Mouse (Mus musculus) hindbrain, embryonic 14.5 days (tissue): ENCODE measurements around the gene Trim9. TPM values are rescaled to one million over a fixed set of nuclear protein-coding genes. Genes with fewer than 3 reads are reported as not detected.

Source experiments
- ATAC-seq: fragments of 200-750 bp; cut with Nextera tagmentation; 2 replicates; pipeline ENCODE4 v1.8.0; 2017; ENCODE audit warnings: moderate number of reproducible peaks, mild to moderate bottlenecking, moderate TSS enrichment, moderate library complexity; ENCODE audit not compliant: low FRiP score
- DNase-seq: peaks from one replicate; pipeline ENCODE4 v3.0.0-alpha.2; 2015; ENCODE audit warnings: low spot score
- H3K27ac ChIP-seq: fragments of 300-500 bp; sonication (generic); 2 replicates; pipeline ENCODE4 v1.5.1; 2014; ENCODE audit warnings: mild to moderate bottlenecking, moderate library complexity
- H3K27me3 ChIP-seq: fragments of 300-500 bp; sonication (generic); 2 replicates; pipeline ENCODE4 v1.6.1; 2014; ENCODE audit warnings: mild to moderate bottlenecking, low read length, mixed read lengths; ENCODE audit not compliant: control insufficient read depth, insufficient read depth
- H3K36me3 ChIP-seq: fragments of 300-500 bp; sonication (generic); replicated peaks from 2 replicates; pipeline ENCODE4 v1.6.1; 2014; ENCODE audit not compliant: control insufficient read depth, insufficient read depth
- H3K4me1 ChIP-seq: fragments of 300-500 bp; sonication (generic); replicated peaks from 2 replicates; pipeline ENCODE4 v1.6.1; 2014; ENCODE audit warnings: antibody characterized with exemption, low read length, mixed read lengths; ENCODE audit not compliant: control insufficient read depth, insufficient read depth
- H3K4me2 ChIP-seq: fragments of 300-500 bp; sonication (generic); replicated peaks from 2 replicates; pipeline ENCODE4 v1.6.1; 2014; ENCODE audit warnings: mild to moderate bottlenecking, moderate library complexity
- H3K4me3 ChIP-seq: fragments of 300-500 bp; sonication (generic); replicated peaks from 2 replicates; pipeline ENCODE4 v1.5.1; 2014; ENCODE audit warnings: mild to moderate bottlenecking, low read length
- H3K9ac ChIP-seq: fragments of 300-500 bp; sonication (generic); 2 replicates; pipeline ENCODE4 v1.6.1; 2014
- H3K9me3 ChIP-seq: fragments of 300-500 bp; sonication (generic); 2 replicates; pipeline ENCODE4 v1.6.1; 2016; ENCODE audit warnings: low read length; ENCODE audit not compliant: control insufficient read depth
- WGBS: fragments of 180-500 bp; shearing (Covaris S2); extraction: QIAGEN DNeasy Blood & Tissue Kit; methylation state at CpG from one replicate; pipeline ENCODE4 v1.1.7; 2014; 5-methylcytosine and 5-hydroxymethylcytosine counted together
- polyA plus RNA-seq: library from polyadenylated mRNA; unstranded; fragments of >200 nt; fragmentation: Nextera tagmentation; extraction: Ambion mirVana; gene quantifications from 2 replicates; pipeline ENCODE4 v1.2.1, GENCODE M21; 2014

The Trim9 gene
- polyA plus RNA-seq, 1 experiment from 2014 or later = 77.8 TPM

DNA sequence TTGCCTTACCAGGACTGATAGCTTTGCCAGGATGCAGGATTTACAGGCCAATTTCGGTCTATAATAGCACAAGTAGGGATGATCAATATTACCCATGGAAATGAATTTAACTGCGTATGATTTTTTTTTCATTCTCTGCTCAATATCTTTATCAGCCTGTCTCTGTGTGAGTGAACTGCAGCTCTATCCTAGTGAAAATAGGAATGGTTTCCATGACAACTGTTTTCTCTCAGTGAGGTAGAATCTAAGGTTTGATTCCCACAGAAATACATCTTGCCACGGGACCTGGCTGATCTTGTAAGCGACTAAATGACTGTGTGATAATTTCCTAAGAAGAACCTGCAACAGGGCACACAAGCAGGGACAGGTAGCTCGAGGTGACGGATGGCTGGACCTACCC is 43.4 kb downstream of the Trim9 start:
- Histone ChIP-seq H3K4me2 (no peak overlapping the region), H3K9ac (no peak overlapping the region), H3K27ac (peak overlapping the region; percentile 58), H3K27me3 (no peaks in the 10 kb centered on the region), H3K9me3 (no peaks in the 10 kb centered on the region), H3K36me3 (no peaks in the 10 kb centered on the region), H3K4me3 (no peak overlapping the region), H3K4me1 (peaks cover 30% of the 10 kb centered on the region; the same call in 1 of the 2 replicates)
- WGBS = 51% methylated on average over 6 of the region's 6 CpGs
- DNase-seq (peak; percentile 51), ATAC-seq (peak; percentile 37; the same call in 1 of the 2 replicates)

DNA sequence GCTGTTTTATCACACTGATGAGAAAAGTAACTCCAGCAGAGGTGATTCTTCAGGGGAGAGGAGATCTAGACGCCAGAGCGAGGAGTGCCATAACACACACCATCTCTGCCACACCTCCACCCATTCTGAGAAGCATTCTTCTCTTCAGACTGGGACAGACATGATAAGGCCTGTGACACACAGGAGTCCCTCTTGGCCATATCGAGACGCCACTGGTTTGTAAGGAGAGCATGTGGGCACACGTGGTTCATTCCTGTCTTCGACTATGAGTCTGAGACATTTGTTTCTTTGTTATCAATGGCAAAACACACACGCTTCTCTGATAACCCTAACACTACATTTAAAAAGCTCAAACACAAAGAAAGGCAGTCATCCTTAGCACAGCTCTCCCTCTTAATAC is 43.9 kb downstream of the Trim9 start:
- no peak overlapping the region for H3K4me2 ChIP-seq
- H3K9me3 ChIP-seq = no peaks in the 10 kb centered on the region
- H3K9ac ChIP-seq = no peak overlapping the region
- H3K4me1 ChIP-seq = peaks cover 30% of the 10 kb centered on the region; the same call in 1 of the 2 replicates
- no peak for DNase-seq
- WGBS = 79% methylated on average over 7 of the region's 7 CpGs
- peak overlapping the region; percentile 58 for H3K27ac ChIP-seq
- ATAC-seq = no peak
- no peaks in the 10 kb centered on the region for H3K27me3 ChIP-seq
- H3K36me3 ChIP-seq = no peaks in the 10 kb centered on the region
- no peak overlapping the region for H3K4me3 ChIP-seq

DNA sequence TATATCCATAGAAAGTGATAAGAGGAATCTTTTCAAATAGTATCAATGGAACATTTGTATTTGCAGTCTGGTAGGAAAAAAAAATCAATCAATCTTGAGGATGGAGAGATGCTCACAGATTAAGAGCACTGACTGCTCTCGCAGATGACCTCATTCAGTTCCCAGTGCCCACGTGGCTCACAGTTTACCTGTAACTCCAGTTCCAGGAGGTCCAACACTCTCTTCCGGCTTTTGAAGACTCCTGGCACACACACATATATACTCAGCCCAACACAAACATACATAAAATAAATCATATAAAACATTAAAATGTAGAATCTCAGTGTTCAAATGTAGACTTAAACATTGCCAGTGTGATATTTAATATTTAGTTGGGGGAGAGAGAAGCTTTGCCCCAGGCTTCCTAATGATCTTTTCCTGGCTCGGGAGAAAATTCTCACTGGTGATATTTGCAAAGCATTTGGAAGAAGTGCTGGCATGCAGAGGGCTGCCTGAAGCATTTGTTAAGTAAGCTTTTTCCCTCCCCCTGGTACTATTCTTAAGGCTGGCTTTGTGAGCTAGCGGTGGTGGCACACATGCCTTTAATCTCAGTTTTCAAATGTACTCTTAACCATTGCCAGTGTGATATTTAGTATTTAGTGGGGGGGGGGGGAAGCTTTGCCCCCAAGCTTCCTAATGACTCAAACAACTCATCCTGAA is 45.2 kb downstream of the Trim9 start:
- peaks cover 30% of the 10 kb centered on the region; the same call in 1 of the 2 replicates for H3K4me1 ChIP-seq
- no peak for ATAC-seq
- WGBS = 71% methylated on average over 5 of the region's 5 CpGs

DNA sequence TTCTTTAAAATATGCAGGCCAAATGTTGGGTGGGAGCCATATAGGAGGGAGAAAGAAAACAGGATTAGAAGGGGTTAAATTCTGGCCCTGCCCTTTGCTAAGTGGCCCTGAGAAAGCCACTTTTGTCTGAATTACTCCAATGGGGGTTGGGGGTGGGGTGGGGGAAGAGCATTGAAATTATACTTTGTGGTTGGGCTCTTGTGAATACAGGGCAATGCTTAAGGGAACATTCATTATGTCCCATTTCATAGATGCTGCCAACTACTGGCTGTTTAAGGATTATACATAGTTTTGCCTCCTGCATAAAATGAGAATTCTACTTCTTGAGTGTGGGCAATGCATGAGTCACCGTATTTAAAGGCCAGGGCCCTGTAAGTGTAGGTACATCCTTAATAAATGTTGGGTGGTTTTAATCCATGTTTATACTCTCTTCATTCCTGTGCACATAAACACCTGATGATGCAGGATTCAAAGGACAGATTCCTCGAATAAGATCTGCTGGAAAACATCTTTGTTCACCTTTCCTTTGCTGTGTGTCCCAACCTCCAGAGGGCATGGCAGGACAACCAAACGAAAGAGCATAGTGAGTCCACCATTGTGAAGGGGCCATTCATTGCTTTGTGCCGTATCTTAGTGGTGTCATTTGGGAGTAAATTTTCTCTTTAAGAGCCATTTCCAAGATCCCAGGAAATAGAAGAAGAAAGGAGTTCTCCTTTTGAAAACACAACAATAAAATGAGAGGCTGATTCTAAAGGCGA is 53.3 kb downstream of the Trim9 start:
- peaks cover 5% of the 10 kb centered on the region for H3K9me3 ChIP-seq
- H3K36me3 ChIP-seq = peaks cover 14% of the 10 kb centered on the region
- DNase-seq = no peak
- ATAC-seq = peak; percentile 58; the same call in 1 of the 2 replicates
- H3K4me3 ChIP-seq = no peak overlapping the region
- H3K4me2 ChIP-seq = no peak overlapping the region
- no peaks in the 10 kb centered on the region for H3K4me1 ChIP-seq
- no peak overlapping the region for H3K9ac ChIP-seq
- 47% methylated on average over 5 of the region's 5 CpGs for WGBS
- no peak overlapping the region for H3K27ac ChIP-seq
- H3K27me3 ChIP-seq = no peaks in the 10 kb centered on the region

More for the DNA sequence above, 45.2 kb downstream of the Trim9 start:
- Histone ChIP-seq H3K9ac (no peak overlapping the region), H3K4me2 (no peak overlapping the region), H3K9me3 (peaks cover 5% of the 10 kb centered on the region), H3K4me3 (no peak overlapping the region), H3K36me3 (no peaks in the 10 kb centered on the region), H3K27ac (no peak overlapping the region), H3K27me3 (no peaks in the 10 kb centered on the region)
- DNase-seq = no peak

DNA sequence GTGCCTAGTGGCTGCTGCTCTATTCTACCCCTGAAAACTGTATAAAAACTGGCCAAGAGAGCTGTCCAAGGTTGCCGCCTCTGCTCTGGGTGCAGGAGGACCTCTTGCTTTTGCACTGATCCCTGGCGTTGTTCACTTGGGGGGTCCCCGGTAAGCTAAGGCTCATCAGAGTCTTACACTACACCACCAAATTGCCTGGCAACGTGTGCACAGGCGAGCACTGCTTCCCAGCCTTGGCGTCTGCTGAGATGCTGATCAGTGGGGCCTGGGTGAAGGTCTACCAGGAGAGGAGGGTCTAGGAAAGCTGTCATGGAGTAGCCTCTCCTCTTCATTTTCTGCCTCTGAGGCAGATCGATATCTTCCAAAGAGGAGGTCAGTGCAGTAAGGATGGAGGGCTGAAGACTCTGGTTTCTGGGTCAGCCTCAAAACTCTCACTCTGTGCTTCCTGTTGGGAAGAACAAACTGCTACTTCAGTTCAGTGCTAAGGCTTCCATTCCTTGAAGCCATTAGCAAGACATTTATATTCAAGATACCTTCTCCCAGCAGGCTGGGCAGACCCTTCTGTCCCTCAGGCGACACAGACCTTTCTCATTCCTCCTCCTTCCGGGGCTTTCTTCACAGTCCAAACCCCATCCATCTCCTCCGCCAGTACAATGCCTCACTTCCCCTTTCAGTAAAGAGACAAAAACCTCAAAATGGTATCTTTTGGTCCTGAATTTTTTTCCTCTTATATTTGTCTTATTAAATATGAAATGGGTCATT is 54.1 kb downstream of the Trim9 start:
- Histone ChIP-seq H3K9ac (no peak overlapping the region), H3K4me3 (no peak overlapping the region), H3K36me3 (peaks cover 21% of the 10 kb centered on the region), H3K27me3 (no peaks in the 10 kb centered on the region), H3K27ac (peak overlapping the region; percentile 51; the same call in 1 of the 2 replicates), H3K4me2 (no peak overlapping the region), H3K9me3 (peaks cover 5% of the 10 kb centered on the region), H3K4me1 (no peaks in the 10 kb centered on the region)
- ATAC-seq = peak; percentile 71
- 66% methylated on average over 10 of the region's 10 CpGs for WGBS
- DNase-seq = no peak

DNA sequence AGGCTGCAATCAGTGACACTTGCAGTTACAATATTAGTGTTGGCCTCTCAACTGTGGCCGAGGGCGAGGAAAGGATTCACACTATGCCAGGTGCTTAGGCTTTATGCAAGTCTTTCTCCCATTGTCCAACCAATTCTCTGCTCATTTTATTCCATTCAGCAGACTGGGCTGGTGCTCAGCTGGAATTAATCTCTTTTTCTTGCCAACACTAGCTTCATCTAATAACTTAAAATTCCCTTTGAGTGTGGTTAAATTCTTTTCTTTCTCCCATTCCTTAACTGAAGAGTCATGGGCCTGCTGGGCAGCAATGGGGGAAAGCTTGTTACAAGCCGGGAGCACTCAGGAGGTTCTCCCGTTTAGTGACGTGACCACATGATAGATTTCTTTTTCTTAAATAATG is 61.9 kb downstream of the Trim9 start:
- no peak overlapping the region for H3K27ac ChIP-seq

DNA sequence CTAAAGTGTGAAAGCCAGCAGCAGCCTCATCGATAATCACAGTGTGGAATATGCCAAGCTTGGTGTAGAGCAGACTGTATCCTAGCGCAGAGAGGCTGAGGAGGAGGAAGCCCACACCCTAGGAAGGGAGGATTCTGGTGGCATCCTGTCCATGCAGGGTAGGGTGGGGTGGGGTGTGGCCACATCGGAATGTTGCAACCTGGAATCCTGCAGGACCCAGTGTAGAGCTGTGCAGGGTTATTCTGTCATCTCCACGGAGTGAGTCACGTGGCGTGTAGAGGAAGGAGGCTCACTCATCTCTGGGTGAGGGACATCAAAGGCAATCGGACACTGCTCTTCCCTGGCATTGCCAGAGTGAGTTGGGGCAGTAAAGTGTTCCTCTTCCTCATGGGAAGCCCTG is 62.4 kb downstream of the Trim9 start:
- H3K4me3 ChIP-seq = no peak overlapping the region
- no peak overlapping the region for H3K27ac ChIP-seq
- no peak overlapping the region for H3K4me2 ChIP-seq
- DNase-seq = no peak
- 90% methylated on average over 7 of the region's 7 CpGs for WGBS
- no peak for ATAC-seq
- no peaks in the 10 kb centered on the region for H3K4me1 ChIP-seq
- no peaks in the 10 kb centered on the region for H3K9me3 ChIP-seq
- no peak overlapping the region for H3K9ac ChIP-seq
- H3K36me3 ChIP-seq = peaks cover 47% of the 10 kb centered on the region
- no peaks in the 10 kb centered on the region for H3K27me3 ChIP-seq

More for the DNA sequence above, 61.9 kb downstream of the Trim9 start:
- no peaks in the 10 kb centered on the region for H3K27me3 ChIP-seq
- H3K4me2 ChIP-seq = no peak overlapping the region
- no peaks in the 10 kb centered on the region for H3K4me1 ChIP-seq
- H3K4me3 ChIP-seq = no peak overlapping the region
- DNase-seq (no peak), ATAC-seq (no peak)
- H3K9me3 ChIP-seq = no peaks in the 10 kb centered on the region
- WGBS = 50% methylated on average over 5 of the region's 5 CpGs
- H3K9ac ChIP-seq = no peak overlapping the region
- peaks cover 46% of the 10 kb centered on the region for H3K36me3 ChIP-seq

DNA sequence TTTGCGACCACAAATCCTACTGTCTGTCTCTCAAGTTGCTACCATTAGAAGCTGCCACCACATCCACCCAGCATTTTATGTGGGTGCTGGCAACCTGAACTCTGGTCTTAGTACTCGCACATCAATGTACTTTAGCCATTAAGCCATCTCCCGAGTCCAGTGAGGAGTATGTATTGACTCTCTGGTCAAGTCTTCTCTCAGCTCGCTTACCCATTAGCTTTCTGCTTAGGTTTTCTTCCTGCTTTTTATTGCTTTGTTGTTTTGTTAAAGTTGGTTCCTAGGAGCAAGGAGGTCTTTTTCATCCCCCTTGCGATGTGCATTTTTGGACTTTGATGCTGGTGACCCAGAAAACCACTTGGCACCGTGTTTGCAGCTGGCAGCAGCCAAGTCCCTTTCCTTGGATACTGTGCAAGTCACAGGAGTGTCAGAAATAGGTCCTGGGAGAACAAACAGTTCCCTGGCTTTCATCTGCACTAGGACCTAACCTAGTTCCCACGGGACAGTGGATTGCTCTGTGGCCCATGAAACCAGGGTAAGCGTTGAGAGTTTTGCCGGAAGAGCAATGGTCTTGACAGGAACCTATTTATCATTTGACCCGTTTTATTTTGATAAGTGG is 64.2 kb downstream of the Trim9 start:
- H3K36me3 ChIP-seq = peaks cover 44% of the 10 kb centered on the region
- H3K9ac ChIP-seq = no peak overlapping the region
- no peak overlapping the region for H3K4me2 ChIP-seq
- no peak for DNase-seq
- H3K9me3 ChIP-seq = no peaks in the 10 kb centered on the region
- no peak for ATAC-seq
- no peak overlapping the region for H3K4me3 ChIP-seq
- 78% methylated on average over 10 of the region's 10 CpGs for WGBS
- H3K27ac ChIP-seq = no peak overlapping the region
- H3K27me3 ChIP-seq = no peaks in the 10 kb centered on the region
- no peaks in the 10 kb centered on the region for H3K4me1 ChIP-seq

DNA sequence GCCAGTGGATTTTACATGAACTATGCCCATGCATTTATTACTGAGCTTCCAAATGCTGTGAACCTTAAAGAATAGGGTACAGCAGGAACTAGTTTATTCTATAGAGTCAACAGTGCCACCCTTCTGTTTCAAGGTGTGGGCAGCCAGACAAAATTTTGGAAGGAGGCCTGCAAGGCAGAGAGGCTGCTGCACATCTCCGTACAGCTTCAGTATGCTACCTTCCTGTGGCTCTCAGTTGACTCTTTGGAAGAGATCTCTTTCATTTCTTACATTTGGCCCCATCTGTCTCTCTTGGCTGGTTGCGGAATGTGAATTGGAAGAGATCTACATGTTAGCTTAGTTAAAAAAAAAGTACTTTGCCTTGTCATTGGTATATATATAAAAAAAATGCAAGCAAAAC is 66.5 kb downstream of the Trim9 start:
- WGBS = 93% methylated on average over 2 of the region's 2 CpGs
- H3K27ac ChIP-seq = no peak overlapping the region
- no peak overlapping the region for H3K4me3 ChIP-seq
- DNase-seq = no peak
- H3K4me2 ChIP-seq = no peak overlapping the region
- no peak for ATAC-seq
- no peak overlapping the region for H3K9ac ChIP-seq
- no peaks in the 10 kb centered on the region for H3K27me3 ChIP-seq
- H3K36me3 ChIP-seq = peaks cover 49% of the 10 kb centered on the region
- H3K4me1 ChIP-seq = no peaks in the 10 kb centered on the region
- no peaks in the 10 kb centered on the region for H3K9me3 ChIP-seq
